Mouse (Mus musculus): ENCODE results near the gene Zfp704.

DNA sequence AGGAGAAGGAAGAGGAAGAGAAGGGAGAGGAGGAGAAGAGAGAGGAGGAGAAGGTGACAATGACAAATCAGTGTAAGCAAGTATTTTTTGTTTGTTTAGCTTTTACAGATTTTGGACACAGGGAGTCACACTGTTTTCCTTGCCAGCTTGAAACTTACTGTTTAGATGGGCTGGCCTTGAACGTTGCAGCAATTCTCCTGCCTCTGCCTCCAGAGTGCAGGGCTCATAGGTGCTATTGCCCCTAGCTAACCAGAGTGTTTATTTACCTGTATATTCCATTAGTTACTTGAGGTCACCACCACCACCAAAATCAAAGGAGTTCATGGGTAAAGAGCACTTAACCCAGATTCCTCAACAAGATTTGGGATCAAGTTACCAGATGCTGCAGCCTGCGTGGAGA, 132.5 kb downstream of the Zfp704 start:
- TF ChIP-seq CTCF (IDR thresholded peaks at IDR 0.05; ENCODE audit: control insufficient read depth, insufficient read depth, insufficient read length), result no peak
- TF ChIP-seq MYOG (IDR thresholded peaks at IDR 0.05; ENCODE audit: control insufficient read depth, extremely low read depth, insufficient read length), result no peak

All from C2C12 (cell line).